Mouse (Mus musculus) intestine, postnatal 0 days (tissue): ENCODE measurements around the gene Prrx2. TPM values are rescaled to one million over a fixed set of nuclear protein-coding genes. Genes with fewer than 3 reads are reported as not detected.

ENCODE experiments used
- ATAC-seq: fragments of 200-750 bp; cut with Nextera tagmentation; 2 replicates; pipeline ENCODE4 v1.8.0; 2017; ENCODE audit warnings: mild to moderate bottlenecking, moderate TSS enrichment, moderate library complexity
- H3K27ac ChIP-seq: fragments of 300-500 bp; sonication (generic); 2 replicates; pipeline ENCODE4 v1.5.1; 2014; ENCODE audit warnings: mild to moderate bottlenecking, low read depth, low read length, moderate library complexity
- H3K27me3 ChIP-seq: fragments of 300-500 bp; sonication (generic); replicated peaks from 2 replicates; pipeline ENCODE4 v1.6.1; 2014; ENCODE audit warnings: low read length, mixed read lengths; ENCODE audit not compliant: control insufficient read depth, insufficient read depth
- H3K36me3 ChIP-seq: fragments of 300-500 bp; sonication (generic); 2 replicates; pipeline ENCODE4 v1.6.1; 2014; ENCODE audit warnings: mild to moderate bottlenecking, moderate library complexity; ENCODE audit not compliant: control insufficient read depth, insufficient read depth
- H3K4me1 ChIP-seq: fragments of 300-500 bp; sonication (generic); replicated peaks from 2 replicates; pipeline ENCODE4 v1.6.1; 2014; ENCODE audit warnings: antibody characterized with exemption, low read length, mixed read lengths; ENCODE audit not compliant: control insufficient read depth, insufficient read depth
- H3K4me2 ChIP-seq: fragments of 300-500 bp; sonication (generic); replicated peaks from 2 replicates; pipeline ENCODE4 v1.6.1; 2014; ENCODE audit warnings: low read depth, mild to moderate bottlenecking, moderate library complexity
- H3K4me3 ChIP-seq: fragments of 300-500 bp; sonication (generic); 2 replicates; pipeline ENCODE4 v1.5.1; 2014; ENCODE audit warnings: low read depth, low read length
- H3K9ac ChIP-seq: fragments of 300-500 bp; sonication (generic); 2 replicates; pipeline ENCODE4 v1.6.1; 2014; ENCODE audit warnings: mild to moderate bottlenecking, low read depth, low read length
- H3K9me3 ChIP-seq: fragments of 300-500 bp; sonication (generic); 2 replicates; pipeline ENCODE4 v1.6.1; 2016; ENCODE audit warnings: mixed run types; ENCODE audit not compliant: control insufficient read depth
- CTCF ChIP-seq: sonication (generic); IDR thresholded peaks from 2 replicates; pipeline ENCODE4 v1.5.1; 2016; ENCODE audit warnings: low read depth, mild to moderate bottlenecking, control low read depth, antibody characterized with exemption, moderate library complexity
- WGBS: fragments of 180-500 bp; shearing (Covaris S2); extraction: QIAGEN DNeasy Blood & Tissue Kit; methylation state at CpG from one replicate; pipeline ENCODE4 v1.1.7; 2014; 5-methylcytosine and 5-hydroxymethylcytosine counted together
- polyA plus RNA-seq: library from polyadenylated mRNA; unstranded; fragments of >200 nt; fragmentation: Nextera tagmentation; extraction: Ambion mirVana; gene quantifications from 2 replicates; pipeline ENCODE4 v1.2.1, GENCODE M21; 2015

The Prrx2 gene
- 0.64 and 0.74 TPM in 2 replicates for polyA plus RNA-seq

DNA sequence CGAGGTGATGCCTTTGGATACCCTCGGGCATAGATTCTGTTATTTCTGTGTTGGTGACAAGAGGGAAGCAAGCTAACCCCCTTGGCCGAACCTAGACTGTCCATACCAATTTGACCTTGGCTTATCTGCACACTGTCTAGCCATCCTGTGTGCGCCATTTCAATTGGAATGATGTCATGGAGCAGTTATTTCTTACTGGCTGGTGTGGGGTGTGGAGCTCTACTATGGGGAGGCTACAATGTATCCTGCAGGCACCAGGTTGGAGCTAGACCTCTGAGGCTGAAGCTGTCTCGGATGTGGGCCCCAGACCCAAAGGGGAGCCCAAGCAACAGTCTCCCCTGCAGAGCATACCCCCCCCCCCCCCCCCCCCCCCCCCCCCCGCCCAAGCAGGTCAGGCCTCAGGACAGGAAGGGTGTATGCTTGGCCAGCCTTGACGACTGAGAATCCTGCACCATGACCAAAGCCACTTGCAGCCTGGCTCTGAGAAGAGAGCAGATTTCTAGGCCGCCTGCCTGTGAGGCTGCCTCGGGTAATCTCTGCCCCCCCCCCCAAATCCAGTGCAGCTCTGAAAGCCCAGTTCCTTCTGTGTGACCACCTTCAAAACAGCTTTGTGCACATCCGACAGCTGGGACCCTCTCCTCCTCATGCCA is at the start of gene Prrx2:
Prrx2 (plus strand) TSS at position 600 of the 650 bp plus-strand sequence.
- H3K27me3 ChIP-seq: no peaks in the 10 kb centered on the region
- H3K9me3 ChIP-seq: no peaks in the 10 kb centered on the region
- no peak within 1 kb of the TSS for H3K27ac ChIP-seq
- ATAC-seq: no peak
- no peak within 1 kb of the TSS for H3K4me3 ChIP-seq
- no peaks in the 10 kb centered on the region for H3K4me1 ChIP-seq
- no peak within 1 kb of the TSS for H3K9ac ChIP-seq
- 73% methylated on average over 9 of the region's 10 CpGs for WGBS
- TF ChIP-seq CTCF: no peak
- H3K36me3 ChIP-seq: no peaks in the 10 kb centered on the region
- no peak within 1 kb of the TSS for H3K4me2 ChIP-seq

DNA sequence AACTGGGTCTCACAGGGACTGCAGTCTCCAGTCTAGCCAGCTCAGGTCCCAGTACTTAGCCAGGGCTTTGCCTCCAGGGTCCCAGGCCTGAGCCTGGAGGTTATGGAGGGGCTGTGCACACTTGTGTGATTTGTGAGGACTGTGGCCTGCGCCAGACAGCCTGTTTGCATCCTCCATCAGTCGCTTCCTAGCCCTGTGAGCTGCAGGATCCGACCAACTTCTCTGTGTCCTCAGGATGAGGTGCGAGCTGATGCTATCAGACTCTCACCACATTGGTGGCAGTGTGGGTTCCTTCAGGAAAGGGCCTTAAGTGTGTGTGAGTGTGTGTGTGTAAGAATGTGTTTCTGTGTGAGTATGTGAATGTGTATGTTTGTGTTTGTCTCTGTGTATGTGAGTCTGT is 47.3 kb upstream of the Prrx2 start:
- ATAC-seq: no peak
- Histone ChIP-seq H3K9ac (no peak overlapping the region), H3K36me3 (no peaks in the 10 kb centered on the region), H3K27me3 (no peaks in the 10 kb centered on the region), H3K9me3 (no peaks in the 10 kb centered on the region), H3K4me2 (no peak overlapping the region), H3K4me3 (no peak overlapping the region), H3K27ac (no peak overlapping the region), H3K4me1 (0 out of 2 replicates have a peak, but pooled peaks cover 5% of the 10 kb centered on the region)
- no peak for TF ChIP-seq CTCF
- WGBS: 61% methylated on average over 4 of the region's 4 CpGs

DNA sequence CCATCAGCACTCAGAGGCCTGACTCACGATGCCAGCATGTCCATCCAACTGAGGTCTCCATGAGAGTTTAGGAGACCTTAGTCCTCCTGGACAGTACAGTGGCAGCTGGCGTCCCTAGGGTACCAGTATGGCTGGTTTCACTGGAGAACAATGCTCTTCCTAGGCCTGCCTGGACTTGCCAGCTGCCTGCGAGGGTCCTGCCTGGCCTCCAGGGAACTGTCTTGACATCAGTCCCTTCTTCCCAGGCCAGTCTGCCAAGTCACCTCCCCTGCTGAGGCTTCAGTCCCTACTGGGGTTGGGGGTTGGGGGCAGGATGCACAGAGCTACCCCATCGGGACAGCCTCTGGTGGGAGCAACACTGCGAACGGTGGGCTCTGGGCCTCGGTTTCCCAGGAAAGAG is 42.7 kb upstream of the Prrx2 start:
- Histone ChIP-seq H3K9ac (no peak overlapping the region), H3K27ac (no peak overlapping the region)
- ATAC-seq: no peak

DNA sequence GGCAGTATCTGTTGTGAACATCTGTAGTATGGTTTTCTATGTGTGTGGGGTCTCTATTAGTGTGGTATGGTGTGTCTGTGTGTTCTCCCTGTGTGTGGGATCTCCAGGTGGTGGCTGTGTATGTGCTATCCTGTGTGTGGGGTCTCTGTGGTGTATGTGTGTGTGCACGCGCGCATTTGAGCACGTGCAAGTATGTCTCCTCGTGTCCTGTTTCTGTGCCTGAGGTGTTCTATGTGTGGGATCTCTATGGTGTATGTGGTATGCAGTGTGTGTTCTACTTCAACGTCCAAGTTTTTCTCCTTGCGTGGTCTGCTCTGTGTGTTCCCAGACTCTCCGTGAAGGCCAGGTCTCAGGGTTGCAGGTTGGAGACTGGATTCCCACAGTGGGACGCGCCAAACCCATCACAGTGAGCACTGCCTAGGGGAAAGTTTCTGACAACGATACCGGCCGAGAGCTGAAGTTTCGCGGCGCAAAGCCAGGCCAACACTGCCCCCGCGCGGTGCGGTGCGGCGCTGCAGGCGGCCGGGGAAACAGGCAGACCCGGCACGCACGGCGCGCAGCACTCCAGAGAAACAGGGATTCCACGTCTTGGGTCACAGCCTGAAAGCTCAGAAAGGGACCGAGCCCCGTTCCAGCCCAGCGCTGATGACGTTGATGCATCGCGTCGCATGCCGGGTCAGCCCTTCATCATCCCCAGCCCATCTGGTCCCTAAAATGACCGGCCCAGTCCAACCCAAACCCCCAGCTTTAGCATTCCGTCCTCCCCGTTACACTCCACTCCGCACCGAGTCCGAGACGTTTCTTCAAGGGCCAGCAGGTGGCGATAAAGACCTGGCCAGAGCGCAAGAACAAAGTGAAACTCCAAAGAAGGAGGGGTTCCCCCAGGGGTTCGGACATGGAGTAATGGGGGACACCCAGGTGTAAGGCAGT is 40.3 kb upstream of the Prrx2 start:
- Histone ChIP-seq H3K4me3 (peak overlapping the region; percentile 37), H3K4me2 (peak overlapping the region; percentile 75), H3K36me3 (no peaks in the 10 kb centered on the region), H3K9me3 (no peaks in the 10 kb centered on the region), H3K9ac (peak overlapping the region; percentile 45), H3K4me1 (no peaks in the 10 kb centered on the region), H3K27me3 (no peaks in the 10 kb centered on the region), H3K27ac (no peak overlapping the region)
- peak; percentile 87 for TF ChIP-seq CTCF
- 4% methylated on average over 48 of the region's 48 CpGs for WGBS
- ATAC-seq: peak; percentile 74

More for the DNA sequence above, 42.7 kb upstream of the Prrx2 start:
- no peak overlapping the region for H3K4me2 ChIP-seq
- TF ChIP-seq CTCF: no peak
- no peaks in the 10 kb centered on the region for H3K9me3 ChIP-seq
- no peak overlapping the region for H3K4me3 ChIP-seq
- H3K27me3 ChIP-seq: no peaks in the 10 kb centered on the region
- 89% methylated on average over 7 of the region's 7 CpGs for WGBS
- no peaks in the 10 kb centered on the region for H3K4me1 ChIP-seq
- no peaks in the 10 kb centered on the region for H3K36me3 ChIP-seq

DNA sequence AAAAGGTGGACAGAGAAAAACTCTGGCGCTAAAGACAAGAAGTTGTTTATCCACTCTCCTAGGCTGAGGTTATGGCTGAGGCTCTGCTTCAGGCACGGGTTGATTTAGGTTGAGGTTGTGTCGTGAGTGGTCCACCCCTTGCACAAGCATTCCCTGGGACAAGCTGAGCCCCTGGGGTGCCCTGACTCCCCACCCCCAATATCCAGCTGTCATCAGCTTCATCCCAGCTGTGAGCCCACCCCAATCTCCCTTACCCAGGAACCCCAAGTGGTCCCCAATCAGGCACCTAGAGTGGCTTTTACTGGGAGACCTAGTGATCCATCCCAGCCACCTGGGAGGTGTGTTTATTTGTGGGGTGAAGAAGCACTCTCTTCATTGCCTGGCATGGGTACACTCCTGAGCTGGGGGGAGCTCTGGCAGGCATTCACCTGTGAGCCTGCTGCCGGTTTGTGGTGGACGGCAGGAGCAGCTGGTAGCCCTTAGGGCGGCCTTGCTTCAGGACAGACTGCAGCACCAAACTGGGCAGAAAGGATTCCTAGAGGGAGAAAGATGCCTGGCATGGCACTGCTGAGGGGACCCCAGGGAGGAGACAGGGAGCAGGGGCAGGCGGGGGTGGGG is 39.4 kb upstream of the Prrx2 start:
- Histone ChIP-seq H3K27ac (no peak overlapping the region), H3K9me3 (no peaks in the 10 kb centered on the region), H3K4me2 (peak overlapping the region; percentile 75), H3K36me3 (no peaks in the 10 kb centered on the region), H3K27me3 (no peaks in the 10 kb centered on the region), H3K9ac (no peak overlapping the region), H3K4me1 (no peaks in the 10 kb centered on the region), H3K4me3 (peak overlapping the region; percentile 37; the same call in 1 of the 2 replicates)
- TF ChIP-seq CTCF: no peak
- no peak for ATAC-seq
- 78% methylated on average over 7 of the region's 7 CpGs for WGBS

DNA sequence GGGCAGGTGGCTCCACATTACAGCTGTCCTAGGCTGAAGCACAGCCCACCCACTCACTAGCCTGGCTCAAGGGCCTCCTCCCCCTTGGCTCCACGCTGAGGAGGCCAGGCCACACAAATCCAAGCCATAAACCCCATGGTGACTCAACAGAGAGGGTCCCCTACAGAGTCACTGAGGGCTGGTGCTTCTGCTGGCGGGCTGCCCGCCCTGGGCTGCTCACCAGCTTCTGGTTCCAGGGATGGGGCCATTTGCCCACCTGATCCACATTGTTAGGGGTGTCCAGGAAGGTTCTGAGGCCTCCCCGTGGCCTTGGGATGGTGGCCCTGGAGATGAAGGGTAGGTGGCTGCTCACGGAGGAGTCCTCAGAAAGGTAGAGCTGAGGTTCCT is 38.9 kb upstream of the Prrx2 start:
- H3K4me1 ChIP-seq: no peaks in the 10 kb centered on the region
- no peaks in the 10 kb centered on the region for H3K36me3 ChIP-seq
- 73% methylated on average over 5 of the region's 5 CpGs for WGBS
- no peak for TF ChIP-seq CTCF
- H3K27me3 ChIP-seq: no peaks in the 10 kb centered on the region
- ATAC-seq: no peak
- H3K9ac ChIP-seq: 0 out of 2 replicates have a peak overlapping the region, but pooled peaks have one; percentile 7
- no peaks in the 10 kb centered on the region for H3K9me3 ChIP-seq
- H3K4me3 ChIP-seq: no peak overlapping the region
- H3K27ac ChIP-seq: no peak overlapping the region
- peak overlapping the region; percentile 52; the same call in 1 of the 2 replicates for H3K4me2 ChIP-seq
